Mouse (Mus musculus) liver (tissue): ENCODE results near the gene Pet117.
"Not testable (repeated sequence)": the region's sequence is repeated elsewhere in the genome, so short reads cannot be mapped to it uniquely, and the experiment has no call there.

Experiments used
- DNase-seq: peaks from one replicate; pipeline ENCODE4 v3.0.0-alpha.2; 2020; ENCODE audit warnings: mixed read lengths

Gene Pet117

DNA sequence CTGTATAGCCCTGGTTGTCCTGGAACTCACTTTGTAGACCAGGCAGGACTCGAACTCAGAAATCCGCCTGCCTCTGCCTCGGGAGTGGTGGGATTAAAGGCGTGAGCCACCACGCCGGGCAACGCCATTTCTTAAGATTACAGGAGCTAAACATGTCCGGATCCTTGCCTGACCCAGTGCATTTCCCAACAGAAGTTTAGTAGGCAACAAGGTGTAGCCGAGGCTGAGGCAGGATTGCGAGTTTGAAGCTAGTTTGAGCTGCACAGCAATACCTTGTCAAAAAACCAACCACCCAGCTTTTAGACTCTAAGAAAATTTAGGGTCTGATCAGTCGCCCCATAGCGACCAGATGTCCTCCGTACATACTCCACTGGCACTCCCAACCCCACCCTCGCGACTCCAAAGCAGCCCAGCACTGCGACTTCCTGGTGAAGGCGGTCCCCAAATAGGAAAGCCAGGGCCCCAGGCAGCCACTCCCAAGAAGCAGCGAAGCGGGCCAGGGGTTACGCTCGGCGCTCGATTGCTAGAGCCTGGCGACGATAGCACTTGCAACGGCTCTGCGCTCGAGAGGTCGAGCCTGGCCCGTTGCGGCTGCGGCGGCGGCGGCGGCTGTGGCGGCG, at the start of gene Pet117, which contains the start of gene Kat14:
Pet117 (plus strand) TSS at position 597 of the 620 bp plus-strand sequence.
Kat14 (plus strand) TSS at position 584 of the 620 bp plus-strand sequence.
- DNase-seq = peak; percentile 97

DNA sequence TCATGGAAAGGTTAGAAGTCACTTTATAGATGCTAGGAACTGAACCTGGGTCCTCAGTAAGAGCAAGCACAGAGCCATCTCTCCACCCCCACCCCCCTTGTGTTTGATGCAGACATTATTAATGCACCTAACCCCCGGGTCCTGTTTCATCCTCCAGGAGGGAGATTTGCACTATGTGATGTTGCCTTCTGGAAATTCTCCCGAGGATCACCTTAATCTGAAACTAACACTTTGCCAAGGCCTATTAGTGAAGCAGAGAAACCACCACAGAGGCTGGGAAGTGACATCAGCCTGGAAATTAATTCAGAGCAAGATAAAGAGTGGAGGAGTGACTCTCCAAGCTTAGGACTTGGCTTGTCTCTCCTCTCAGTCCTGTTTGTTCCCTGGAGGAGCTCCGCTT, 44.6 kb upstream of the Pet117 start:
- no peak for DNase-seq

DNA sequence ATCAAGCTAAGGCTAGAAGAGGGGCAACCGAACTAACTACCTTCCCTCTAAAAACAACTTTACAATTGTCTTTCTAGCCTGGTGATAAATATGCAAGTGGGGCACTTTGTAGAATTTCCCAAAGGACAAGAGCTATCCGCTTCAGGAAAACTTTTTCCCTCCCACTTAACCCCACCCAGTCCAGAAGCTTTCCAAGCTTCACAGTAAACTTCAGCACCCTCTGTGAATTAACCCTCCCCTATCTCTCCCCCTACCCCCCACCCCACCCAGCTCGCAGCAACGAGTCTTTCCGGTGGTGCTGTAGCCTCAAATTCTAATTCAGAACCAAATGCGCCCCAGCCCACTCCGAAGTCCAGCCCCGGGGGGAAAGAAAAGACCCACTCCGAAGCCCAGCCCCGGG, 39.3 kb upstream of the Pet117 start:
- no peak for DNase-seq

DNA sequence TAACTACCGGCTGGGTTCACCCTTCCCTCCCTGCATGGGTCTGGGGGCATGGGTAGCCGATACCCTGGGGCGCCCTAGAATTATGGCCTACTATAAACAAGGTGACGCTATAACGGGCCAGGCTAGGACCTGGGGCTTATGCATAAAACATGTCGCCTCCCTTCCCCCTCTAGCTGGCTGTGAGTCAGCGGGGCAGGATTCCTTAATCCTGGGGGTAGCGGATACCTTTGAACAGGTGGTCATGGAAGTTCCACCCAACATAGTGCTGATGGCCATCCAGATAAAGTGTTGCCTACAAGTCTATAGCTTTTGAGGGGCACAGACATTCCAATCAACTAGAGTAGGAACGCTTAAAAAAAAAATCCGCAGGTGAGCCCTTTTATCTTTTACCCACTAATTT, 38.9 kb upstream of the Pet117 start:
- no peak for DNase-seq

DNA sequence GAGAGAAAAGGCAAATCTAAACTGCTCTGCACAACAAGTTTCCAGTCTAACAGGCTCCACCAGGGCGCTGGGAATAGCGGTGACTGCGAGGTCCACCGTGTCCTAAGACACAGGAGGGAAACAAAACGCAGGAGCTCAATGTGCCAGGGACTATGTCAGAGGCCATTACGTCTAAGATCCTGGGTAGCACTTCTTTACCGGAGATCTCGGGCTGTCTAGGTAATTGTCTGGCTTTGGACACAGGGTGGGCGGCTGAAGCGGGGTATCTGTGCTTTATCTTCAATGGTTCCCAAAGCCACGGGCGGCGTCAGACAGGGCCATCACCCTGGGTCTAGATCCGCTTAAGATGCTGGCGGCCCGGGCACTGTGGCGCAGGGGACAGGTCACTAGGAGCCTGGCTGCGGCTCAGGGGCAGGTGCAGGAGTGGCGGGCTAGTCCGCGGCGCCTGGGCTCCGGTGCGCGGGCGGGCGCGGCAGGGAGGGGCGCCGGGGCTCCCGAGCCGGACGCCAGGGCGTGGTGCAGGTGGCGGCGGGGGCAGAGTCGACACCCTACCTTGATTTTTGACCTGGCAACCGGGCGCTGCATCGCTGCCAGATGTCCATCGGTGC, 38.3 kb upstream of the Pet117 start:
- no peak for DNase-seq

DNA sequence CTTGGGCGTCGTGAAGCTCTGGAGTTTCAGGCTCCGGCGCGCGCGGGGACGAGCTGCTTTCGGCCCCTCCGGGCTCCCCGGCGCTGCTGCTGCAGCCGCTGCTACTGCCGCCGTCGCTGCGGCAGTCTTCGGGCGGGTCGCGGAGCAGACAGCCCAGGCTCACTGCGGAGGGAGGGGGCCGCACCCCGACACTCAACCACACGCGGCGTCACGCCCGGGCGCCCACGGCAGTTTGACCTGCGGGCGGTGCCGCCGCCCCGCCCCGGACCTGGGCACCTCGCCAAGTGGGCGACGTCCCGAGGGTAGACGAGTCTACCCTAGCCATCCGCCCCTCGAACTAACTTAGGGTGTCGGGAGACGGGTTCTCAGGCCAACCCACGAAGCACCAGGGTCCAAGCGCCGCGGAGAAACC, 37.8 kb upstream of the Pet117 start:
- peak; percentile 5 for DNase-seq

DNA sequence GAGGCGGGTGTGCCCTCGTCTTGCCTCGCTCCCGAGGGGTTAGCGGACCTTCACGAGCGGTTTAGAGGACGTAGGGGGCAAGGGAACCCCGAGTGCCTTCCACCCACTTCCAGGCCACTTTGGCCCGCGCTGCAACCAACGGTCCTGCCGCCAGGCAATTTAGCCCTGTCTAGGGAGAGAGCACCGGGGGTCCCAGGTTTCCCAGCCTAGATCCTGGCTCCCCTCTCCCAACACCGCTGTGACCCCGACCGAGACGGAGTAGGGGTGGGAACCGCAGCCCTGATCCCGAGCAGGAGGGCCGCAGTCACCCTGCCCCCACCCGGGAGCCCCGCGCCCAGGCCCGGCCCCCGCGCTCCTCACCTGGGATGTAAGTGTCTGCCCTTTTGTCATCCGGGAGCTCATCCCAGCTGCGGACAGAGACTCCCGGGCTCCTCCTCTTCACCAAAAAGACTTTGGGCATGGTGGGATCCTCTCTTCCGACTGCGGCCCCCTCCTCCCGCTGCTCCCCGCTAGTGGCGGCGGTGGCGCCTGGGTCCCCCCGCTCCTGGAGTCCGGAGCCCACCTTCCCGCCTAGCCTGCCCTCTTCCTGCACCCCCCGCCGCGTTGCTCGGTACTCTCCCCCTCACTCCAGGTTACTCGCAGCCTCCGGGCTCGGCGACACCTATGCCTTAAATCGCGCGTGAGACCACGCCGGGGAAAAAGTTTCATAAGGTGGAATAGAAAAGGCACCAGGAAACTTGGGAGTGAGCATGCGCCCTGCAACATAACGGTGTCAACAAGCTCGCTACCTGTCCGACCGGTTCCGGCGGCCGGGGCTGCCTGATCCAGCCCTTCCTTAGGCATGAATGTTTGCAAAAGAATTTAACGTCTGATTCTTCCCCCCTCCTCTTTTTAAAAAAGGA, 37.1 kb upstream of the Pet117 start, which contains the start of gene Ovol2:
Ovol2 (minus strand) TSS at position 746 of the 902 bp plus-strand sequence.
- DNase-seq = no peak

DNA sequence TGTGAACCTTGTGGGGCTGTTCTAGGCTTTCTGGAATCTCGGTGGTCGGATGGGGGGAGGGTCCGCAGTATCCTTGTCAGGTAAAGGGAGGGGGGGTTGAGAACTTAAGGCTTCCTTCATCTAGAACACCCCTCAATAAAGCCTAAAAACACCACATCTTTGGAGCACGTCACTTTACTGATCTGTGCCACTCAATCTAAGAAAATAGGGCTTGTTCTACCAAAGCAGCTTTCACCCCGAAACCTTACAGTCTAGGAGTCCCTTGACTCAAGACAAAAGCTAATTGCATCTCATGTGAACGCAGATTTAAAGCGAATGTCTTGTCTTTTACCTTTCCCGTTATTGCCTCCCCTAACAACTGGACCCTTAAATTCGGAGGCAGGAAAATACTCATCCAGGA, 36.3 kb upstream of the Pet117 start:
- DNase-seq = no peak

DNA sequence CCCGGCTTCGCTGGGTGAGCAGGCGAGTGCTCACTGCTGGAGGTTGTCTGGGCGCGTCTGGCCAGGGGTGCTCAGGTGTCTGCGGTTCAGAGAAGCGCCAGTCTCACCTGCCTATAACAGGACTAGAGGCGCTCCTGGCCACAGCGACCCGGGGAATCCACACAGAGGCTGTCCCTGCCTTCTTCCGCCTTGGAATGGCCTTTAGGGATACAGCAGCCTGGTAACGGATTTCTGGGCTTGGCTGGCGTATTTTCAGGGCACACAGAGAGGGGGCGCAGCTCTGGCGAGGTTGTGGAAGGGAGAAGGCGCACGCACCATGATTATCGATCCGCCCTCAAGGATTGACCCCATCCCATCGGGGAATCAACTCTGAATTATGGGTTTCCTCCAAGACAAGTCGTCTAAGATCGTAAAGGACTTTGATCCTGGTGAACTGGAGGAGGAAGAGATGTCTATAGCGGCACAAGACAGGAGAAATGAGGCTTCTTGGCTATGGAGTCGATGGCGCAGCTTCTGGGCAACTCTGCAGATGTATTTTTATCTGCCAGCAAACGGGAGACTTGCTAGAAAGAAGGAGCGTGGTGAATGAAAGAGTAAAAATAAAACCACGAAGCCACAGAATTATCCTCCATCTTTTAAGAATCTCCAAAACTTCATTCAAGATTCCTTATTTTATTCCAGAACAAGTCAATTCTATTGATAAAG, 35.5 kb upstream of the Pet117 start:
- no peak for DNase-seq

DNA sequence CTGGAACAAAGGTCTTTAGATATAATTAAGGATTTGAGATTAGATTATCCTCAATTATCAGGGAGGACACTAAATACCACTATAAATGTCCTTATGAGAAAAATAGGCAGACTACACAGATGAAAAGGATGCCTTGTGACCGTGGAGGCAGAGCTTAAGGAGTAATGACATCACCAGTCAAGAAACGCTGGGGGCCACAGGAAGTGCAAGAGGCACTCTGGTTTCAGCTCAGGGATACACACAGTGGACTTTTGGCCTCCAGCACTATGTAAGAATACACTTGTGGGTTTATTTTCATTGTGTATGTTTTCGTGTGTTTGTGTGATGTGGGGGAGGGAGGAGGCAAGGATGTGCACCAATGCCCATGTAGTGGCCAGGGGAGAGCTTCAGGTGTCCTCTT, 31.6 kb upstream of the Pet117 start:
- DNase-seq = no peak

DNA sequence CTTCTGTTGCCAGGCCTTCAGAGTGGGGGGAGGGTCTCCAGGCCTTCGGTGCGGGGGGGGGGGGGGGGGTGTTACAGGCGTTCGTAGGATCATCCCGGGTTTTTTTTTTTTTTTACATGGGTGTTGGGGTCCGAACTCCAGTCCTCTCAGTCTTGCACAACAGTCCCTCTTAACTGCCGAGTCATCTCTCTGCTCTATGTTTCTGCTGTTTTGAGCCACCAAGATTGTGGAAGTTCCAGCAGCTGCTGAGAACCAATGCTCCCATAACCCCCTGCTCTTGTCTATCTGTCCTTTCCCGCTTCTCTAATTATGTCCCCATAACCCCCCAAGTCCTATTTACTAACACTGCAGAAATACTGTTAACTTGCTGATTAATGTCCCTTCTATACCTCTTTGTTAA, 31.1 kb upstream of the Pet117 start:
- DNase-seq = no peak

DNA sequence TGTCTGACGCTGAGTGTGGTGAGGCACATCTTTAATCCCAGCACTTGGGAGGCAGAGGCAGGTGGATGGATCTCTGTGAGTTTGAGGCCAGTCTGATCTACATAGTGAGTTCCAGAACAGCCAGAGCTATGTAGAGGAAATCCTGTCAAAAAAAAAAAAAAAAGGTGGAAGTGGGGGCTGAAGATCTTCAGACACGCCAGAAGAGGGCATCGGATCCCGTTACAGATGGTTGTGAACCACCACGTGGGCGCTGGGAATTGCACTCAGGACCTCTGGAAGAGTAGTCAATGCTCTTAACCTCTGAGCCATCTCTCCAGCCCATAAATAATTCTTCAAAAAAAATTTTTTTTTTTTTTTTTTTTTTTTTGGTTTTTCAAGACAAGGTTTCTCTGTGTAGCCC, 30.6 kb upstream of the Pet117 start:
- not testable (repeated sequence) for DNase-seq

DNA sequence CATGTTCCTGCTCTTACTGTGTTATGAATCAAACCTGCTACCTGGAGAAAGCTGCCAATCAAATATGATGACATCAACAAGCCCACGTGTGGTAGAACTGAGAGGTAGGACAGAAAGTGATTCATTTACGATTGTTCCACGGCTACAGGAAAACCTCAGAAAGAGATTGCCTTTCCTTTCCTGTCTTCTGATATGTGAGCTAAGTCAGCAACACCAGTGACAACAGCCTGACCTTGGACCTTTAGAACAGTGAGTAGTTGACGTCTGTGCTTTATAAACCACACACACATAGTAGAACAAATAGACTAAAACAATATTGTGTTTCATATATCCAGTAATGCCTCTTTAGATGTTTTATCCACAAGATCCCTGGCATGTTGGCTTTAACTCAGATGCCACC, 25.6 kb upstream of the Pet117 start:
- no peak for DNase-seq

DNA sequence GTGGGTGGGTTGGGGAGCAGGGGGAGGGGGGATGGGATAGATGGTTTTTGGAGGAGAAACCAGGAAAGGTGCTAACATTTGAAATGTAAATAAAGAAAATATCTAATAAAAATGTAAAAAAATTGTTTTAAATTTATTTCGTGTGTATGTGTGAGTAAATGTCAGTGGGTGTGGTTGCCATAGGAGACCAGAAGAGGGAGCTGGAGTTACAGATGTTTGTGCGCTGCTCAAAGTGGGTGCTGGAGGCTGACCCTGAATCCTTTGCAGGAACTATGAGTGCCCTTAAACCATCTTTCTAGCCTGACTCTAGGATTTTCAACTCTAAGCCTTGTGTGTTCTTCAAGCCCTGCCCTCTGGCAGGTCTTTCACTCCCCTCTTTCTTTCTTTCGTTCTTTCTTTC, 20.3 kb upstream of the Pet117 start:
- DNase-seq = peak; percentile 9

DNA sequence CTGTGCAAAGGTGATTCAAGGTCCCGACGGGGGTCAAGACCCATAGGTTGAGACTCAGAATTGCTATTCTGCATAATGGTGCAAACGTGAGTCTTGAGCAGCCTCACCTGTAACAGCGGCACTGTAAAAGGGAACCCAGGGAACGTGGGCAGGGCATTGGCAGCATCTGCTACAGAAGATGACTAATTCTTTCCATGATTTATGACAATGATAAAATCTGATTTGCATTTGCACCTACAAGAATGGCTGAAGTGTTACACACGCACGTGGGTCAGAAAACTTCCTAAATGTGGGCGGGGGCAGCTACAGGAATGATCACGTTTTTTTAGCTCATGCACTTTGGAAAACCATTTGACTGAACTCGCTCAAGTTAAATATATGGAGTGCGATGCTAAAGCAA, 16.0 kb upstream of the Pet117 start:
- DNase-seq = no peak

DNA sequence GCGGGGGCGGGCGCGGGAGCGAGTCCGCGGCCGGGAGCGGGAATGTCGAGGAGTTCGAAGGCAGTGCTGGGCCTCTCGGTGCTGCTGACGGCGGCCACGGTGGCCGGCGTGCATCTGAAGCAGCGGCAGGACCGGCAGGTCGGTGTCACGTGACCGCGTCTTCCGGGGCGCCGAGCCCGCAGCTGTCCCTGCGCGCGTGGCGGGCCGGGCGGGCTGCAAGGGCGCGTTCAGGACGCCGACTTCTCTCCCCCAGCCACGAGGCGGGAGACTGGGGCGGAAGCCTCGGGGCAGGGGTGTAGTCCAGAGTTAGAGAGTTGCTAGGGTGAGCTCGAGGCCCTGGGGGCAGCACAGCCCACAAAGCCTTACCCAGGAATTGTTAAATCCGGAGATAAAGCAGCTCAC, 225 bp downstream of the Pet117 start:
- no peak for DNase-seq

DNA sequence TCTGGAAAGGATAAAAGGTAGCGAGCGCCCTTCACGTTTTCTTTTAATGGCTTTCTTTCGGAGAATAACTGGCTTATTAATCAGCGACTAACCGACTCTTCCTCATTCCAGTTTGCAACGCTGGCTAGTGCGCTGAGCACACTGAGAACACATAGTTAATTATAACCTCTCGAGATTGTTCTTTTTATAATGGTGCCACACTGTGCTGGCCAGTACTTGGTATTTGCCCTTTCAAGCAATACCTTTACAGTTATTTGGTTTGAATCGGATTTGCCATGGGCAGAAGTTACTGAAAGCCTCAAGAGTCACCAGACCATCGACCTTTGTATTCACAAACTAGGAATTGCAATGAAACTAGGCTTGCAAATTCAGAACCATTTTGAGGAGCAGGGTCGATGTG, 715 bp downstream of the Pet117 start:
- no peak for DNase-seq

DNA sequence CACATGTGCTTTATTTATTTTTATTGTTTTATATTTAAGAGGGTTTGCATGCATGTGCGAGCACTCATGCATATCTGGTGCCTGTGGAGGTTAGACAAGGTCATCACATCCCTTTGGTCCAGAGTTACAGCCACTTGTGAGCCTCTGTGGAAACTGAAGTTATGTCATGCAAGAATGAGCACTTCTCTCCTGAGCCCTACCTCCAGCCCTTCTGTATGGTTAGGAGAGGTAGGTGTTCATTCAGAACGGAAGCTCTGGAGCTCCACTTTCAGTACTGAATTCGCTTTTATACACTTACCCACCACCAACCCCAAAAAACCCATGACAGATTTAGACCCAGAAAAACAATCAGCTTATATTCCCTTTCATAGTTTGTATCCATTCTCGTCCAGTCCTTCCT, 2.8 kb downstream of the Pet117 start:
- no peak for DNase-seq

DNA sequence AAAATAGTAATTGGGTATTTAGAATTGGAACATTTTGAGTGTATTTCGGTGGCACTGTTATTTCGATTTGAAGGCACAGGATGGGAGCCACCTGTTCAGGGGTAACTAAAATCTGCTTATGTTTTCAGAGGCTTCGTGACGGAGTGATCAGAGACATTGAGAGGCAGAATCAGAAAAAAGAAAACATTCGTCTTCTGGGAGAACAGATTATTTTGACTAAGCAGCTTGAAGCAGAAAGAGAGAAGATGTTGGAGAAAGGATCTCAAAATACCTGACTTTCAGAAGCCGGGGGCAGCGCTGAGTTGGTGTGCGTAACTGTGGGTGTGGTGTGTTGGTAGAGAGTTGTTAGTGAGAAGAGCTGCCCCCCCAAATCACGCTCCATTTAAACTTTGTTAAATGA, 4.3 kb downstream of the Pet117 start:
- DNase-seq = no peak

DNA sequence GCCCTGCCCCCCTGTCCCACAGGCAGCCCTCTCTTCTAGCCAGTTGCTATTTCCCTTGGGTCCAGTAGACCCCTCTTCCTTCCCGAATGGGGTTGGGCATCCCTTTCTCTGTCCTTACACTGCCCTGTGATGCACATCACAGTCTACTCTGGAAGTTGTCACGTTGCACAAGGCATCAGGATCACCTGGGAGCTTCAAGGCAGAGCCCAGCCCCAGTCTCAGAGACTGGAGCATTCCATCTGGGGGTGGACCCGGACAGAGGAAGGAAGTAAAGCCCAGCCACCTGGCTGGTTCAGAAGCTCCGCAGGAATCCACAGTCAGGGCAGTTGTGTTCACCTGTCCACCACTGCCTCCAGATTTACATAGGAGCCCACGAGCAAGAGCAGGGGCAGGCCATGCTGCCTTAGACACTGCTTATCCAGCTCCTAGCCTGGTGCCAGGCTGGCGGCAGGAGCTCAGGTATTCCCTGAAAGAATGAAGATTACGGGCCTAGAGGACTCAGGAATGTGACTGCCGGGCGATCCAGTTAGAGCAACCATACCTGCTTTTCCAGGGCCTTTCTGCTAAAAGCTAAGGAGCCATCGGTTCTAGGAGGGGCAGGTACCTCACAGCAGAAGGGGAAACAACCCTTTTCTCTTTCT, 6.4 kb downstream of the Pet117 start:
- DNase-seq = no peak

DNA sequence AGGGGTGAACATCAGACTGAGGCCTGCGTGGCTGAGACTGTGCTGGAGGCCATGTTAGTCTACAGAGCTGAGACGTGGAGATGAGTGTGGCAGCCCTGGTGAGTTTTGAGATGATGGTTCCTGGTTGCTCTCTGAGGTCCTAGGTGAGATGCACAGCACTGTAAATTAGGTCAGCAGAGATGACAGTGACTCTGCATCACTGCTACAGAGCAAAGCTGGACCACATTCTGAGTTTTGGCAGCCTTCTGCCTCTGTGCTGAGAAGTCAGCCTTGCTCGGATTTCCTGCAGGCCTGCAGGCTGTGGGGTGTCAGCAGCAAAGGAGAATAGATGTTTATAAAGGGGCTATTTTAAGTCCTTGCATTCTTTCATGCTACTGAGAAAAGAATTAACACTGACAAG, 12.5 kb downstream of the Pet117 start:
- DNase-seq = no peak

DNA sequence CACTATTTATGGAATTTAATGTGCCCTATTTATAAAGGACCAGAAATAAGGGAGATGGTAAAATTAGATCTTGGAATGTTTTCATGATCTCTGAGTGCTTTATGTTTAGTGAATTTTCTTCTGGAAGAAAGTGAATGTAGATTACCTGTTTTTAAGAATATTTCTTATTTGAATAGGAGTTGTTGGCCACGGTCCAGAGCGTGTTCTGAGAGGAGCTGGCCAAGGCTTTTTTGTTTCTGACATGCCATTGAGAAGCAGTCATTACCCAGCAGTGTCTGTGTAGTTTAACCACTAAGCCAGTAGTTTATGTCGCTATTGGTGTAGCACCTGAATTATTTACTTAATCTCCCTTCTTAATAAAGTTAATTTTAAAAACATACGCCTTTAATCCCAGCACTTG, 12.9 kb downstream of the Pet117 start:
- no peak for DNase-seq
